Mouse (Mus musculus) lung, adult 2 months (tissue): ENCODE results near the gene Snai1.

Experiments
- CTCF ChIP-seq: fragments of 200-500 bp; IDR thresholded peaks from 2 replicates; pipeline ENCODE4 v1.5.1; 2011; ENCODE audit warnings: mild to moderate bottlenecking, low read length, control low read depth; ENCODE audit not compliant: insufficient read depth
- POLR2A ChIP-seq: fragments of 200-500 bp; IDR thresholded peaks from 2 replicates; pipeline ENCODE4 v1.6.1; 2011; ENCODE audit warnings: low read depth, mild to moderate bottlenecking, control low read depth, low read length, borderline replicate concordance; ENCODE audit errors: extremely low read depth

DNA sequence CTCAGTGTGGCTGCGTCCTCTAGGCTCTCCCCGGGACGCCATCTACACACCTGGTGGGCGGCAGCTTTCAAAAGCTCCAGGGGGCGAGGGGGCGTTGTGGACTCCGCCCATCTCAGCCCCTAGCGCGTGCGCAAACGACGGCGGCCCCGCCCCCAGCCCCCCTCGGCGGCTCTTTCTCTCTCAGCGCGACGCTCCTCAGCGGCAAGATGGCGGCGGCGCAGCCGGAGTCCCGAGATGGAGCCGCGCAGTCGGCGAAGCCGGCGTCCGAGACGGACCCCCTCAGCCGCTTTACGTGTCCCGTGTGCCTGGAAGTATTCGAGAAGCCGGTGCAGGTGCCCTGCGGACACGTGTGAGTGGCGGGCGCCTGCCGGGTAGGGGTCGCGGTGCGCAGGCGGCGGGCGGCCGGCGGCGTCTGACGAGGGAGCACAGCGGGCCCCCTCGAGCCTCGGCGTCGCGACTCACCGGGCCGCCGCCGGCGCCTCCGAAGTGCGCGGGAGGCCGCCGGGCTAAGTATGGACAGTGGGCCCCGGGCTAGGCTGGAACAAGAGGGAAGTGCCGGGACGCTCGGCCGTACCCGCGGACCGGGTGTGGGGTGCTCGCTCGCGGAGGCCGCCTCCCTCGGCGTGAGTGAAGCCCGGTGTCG, 34.6 kb upstream of the Snai1 start:
- TF ChIP-seq POLR2A, result 0 out of 2 replicates have a peak, but pooled peaks have one; percentile 53
- no peak for TF ChIP-seq CTCF
